Mouse (Mus musculus) heart, postnatal 25 days (tissue): ENCODE measurements around the gene Rdm1. TPM values are rescaled to one million over a fixed set of nuclear protein-coding genes. Genes with fewer than 3 reads are reported as not detected.
"Not testable (repeated sequence)": the region's sequence is repeated elsewhere in the genome, so short reads cannot be mapped to it uniquely, and the experiment has no call there.

Source experiments
- DNase-seq: peaks from one replicate; pipeline ENCODE4 v3.0.0; 2022; ENCODE audit warnings: low spot score
- intact Hi-C: fragments of 180-260 bp; cut with DNase I; formaldehyde crosslinking; loops from one replicate; pipeline ENCODE4 v1.15.1; 2025
- total RNA-seq, 2 experiments: library from RNA; stranded (reverse); gene quantifications; 2 replicates each; pipeline ENCODE4 v1.2.3; 2021

Rdm1 gene
- total RNA-seq, 2 experiments from 2014 or later, result 39.1 to 39.3 TPM

GRCm38 (mm10) chr11:101647093-101647492 lies 20.1 kb downstream of the Rdm1 start:
- DNase-seq, intact Hi-C loops: not testable (repeated sequence)

DNA sequence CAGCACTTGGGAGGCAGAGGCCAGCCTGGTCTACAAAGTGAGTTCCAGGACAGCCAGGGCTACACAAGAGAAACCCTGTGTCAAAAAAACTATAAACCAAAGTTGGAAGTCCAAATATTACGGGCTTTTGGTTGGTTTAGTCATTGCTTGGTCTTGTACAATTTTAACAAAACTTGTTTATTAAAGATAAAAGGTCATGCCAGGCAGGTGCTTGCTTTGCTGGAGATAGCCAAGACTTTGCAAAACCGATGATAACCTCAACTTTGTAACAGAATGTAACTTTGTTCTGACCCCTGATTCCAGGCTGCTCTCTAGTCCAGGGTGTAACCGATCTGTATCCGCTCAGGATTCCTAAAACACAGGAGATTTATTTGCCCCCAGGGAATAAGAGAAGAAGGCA lies 29.4 kb downstream of the Rdm1 start:
- DNase-seq, result no peak
- intact Hi-C loops, result no loop called here

DNA sequence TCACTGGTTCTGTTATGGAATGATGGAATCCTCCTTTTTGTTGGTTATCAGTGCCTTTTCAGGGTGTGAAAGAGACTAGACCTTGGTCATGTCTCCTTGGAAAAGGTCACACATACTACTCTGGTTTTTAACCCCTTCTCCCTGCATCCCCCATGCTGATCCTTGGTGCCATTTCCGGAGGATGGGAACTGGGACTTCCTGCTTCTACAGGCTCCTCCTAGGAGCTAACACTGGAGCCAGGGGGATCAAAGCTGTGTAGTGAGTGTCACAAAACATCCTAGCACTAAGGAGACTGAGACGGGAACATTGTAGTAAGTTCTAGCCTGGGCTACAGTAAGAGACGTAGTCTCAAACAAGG lies 30.5 kb downstream of the Rdm1 start:
- intact Hi-C loops, result no loop called here
- DNase-seq, result no peak

DNA sequence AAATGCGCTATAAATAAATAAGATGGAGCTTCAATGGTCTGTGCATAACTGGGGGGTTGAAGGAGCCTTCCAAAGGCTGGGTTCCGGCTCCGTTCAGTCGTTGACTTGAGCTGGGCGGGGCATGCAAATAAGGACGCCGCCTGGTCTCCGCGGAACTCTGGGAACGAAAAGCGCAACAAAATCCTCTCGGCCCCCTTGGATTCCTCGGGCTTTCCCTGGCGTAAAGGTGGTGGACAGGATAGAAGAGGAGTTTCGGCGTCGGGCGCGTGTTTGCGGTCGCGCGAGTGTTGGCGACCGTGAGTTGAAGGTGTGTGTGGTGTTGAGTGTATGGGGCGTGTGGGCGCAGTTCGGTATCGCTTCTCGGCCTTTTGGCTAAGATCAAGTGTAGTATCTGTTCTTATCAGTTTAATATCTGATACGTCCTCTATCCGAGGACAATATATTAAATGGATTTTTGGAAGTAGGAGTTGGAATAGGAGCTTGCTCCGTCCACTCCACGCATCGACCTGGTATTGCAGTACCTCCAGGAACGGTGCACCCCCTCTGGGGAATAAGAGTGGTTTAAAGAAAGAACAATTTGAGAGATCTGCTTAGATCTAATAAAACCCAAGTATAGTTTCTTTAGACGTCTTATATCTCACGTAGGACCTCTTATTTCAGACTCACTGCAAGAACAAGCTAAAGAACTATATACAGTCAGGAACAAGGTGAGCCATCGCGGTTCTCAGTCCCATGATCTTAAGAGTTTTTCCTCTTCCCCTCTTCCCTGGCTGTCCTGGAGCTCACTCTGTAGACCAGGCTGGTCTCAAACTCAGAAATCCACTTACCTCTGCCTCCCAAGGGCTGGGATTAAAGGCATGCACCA lies 31.1 kb downstream of the Rdm1 start:
- intact Hi-C loops, result not testable (repeated sequence)
- DNase-seq, result peak; percentile 65

DNA sequence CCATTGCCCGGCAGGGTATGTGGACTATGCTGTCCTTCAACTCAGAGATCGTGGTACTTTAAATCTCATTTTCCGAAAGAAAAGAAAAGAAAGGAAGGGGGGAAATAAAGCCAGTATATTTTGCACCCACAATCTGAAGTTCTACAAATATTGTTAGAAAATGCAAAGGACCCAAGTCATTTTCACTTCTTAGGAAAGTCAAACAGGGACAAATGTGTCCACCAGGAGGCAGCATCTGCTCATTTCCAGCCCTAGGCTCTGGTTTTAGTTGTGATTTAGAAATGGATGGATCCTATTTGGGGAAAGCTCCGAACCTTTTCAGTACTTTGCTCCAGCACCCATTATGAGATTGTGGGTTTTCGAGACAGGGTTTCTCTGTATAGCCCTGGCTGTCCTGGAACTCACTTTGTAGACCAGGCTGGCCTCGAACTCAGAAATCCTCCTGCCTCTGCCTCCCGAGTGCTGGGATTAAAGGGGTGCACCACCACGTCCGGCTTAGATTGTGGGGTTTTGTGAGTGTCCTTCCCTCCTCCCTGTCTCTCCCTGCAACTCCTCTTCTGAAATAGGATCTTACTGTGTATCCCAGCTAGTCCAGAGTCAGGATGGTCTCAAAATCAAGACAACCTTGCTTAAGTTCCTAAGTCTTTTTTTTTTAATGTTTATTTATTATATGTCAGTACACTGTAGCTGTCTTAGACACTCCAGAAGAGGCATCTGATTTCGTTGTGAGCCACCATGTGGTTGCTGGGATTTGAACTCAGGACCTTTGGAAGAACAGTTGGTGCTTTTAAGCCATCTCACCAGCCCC lies 32.0 kb downstream of the Rdm1 start:
- intact Hi-C loops, result loop anchor here (1.0 kb wide), 1 partner anchor 73 kb away; the partner anchor contains the start of gene Dhx8
- no peak for DNase-seq

GRCm38 (mm10) chr11:101661191-101661590 lies 34.2 kb downstream of the Rdm1 start:
- DNase-seq, result no peak
- intact Hi-C loops, result loop anchor here (5.0 kb wide), 1 partner anchor 36 kb away; no protein-coding TSS in a partner anchor

DNA sequence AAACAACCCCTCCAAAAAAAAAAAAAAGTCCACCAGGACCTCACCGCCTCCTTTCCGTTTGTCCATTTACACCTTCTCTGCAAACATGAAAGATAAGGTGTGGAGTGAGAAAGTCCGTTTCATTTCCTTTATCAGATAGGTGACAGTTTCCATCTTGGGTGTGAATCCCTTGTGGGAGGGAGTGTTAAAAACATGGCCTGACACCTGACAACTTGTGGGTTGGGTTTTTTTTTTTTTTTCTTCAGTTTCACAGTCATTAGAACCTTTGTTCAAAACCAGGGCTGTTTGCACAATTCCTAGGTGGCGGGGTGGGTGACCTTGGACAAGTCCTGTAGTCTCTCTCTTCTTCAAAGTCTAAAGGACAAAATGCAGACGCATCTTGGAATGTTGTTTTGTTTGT lies 34.8 kb downstream of the Rdm1 start:
- DNase-seq, result no peak
- intact Hi-C loops, result loop anchor here (5.0 kb wide), 1 partner anchor 36 kb away; no protein-coding TSS in a partner anchor

DNA sequence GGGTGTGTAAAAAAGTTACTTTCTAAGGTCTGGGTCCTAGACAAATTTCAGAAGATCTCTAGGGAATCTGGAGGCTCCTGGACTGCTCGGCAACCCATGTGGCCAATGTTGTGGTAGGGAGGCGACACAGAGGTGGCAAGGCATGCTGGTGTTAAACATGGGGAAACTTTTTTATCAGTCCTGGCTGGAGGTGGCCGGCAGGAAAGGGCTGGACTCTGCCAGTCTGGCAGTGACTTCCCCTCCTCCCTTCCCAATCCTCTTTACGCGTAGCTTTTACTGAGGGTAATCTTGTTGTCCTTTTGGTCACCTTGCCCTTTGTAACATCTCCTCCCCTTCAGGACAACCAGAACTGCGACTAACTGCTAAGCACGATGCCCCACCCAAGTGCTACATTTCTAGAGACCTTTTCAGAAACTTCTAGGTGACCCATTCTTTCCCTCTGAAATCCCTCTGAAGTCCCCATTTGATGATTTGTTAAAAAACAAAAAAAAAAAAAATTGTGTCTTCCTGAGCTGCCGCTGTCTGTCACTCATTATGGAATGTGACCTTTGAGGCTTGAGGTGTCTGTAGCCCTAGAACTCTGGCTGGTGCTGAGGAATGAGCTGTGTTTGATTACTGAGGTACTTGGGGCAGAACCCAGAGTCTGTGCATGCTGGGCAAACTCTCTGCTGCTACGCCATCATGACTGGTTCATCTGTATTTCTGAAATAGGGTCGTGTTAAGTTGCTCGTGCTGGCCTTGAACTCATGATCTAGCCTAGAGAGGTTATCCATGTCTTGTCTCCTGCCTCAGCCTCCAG lies 36.4 kb downstream of the Rdm1 start:
- no peak for DNase-seq

DNA sequence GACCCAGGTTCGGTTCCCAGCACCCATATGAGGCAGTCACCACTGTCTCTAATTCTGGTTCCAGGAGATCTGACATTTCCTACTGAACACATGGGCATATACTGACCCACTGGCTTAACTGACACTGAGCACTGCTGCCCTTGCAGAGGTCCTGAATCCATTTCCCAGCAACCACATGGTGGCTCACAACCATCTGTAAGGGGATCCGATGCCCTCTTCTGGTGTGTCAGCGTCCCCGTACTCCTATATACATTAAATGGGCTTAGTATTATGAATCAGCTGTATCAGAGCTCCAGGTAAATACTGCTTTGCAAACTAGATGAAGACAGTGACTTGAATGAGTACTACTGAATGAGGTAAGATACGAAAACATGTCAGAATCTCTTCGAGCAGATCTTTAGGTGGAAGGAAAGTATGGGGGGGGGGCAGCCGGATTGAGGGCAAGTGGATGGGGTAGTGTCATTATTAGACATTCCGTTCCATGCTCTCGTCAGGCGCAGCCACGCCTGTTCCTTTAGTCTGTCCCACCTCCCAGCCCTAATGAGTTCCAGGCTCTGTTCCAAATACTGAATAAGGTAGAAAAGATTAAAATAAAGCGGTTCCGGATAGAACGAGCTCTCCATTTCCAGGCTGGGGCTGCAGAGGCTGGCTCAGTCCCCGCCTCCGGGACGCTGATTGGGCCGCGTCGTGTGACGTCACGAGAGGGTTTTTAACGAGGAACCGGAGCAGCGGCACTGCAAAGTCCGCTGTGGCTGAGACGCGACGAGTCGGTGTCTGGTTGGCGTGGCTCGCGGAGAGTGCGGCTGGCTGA lies 38.0 kb downstream of the Rdm1 start, which contains the start of gene Arl4d:
Arl4d (plus strand) TSS at position 717 of the 811 bp plus-strand sequence.
- DNase-seq, result peak; percentile 94
- intact Hi-C loops, result loop anchor here (5.0 kb wide), 1 partner anchor 32 kb away; no protein-coding TSS in a partner anchor

More for the DNA sequence above, 36.4 kb downstream of the Rdm1 start:
- intact Hi-C loops, result loop anchor here (5.0 kb wide), 1 partner anchor 34 kb away; no protein-coding TSS in a partner anchor

DNA sequence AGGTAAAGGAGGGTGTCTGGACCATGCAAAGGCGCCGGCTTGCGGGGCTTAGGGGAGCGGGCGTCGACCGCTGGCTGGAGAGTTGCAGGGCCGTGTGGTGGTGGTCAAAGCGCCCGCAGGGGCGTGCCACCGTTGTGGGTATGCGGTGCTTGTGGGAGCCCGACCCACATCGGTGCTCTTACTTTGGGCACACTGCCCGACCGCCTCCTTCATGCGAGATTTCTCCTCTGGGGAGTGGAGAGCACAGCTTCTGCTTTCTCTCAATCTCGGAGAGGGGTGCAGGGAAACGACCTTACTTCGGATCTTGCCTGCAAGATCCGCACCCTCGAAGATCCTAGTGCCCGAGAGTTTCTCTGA lies 38.6 kb downstream of the Rdm1 start:
- intact Hi-C loops, result no loop called here
- no peak for DNase-seq

GRCm38 (mm10) chr11:101666626-101667345 lies 39.8 kb downstream of the Rdm1 start:
- intact Hi-C loops, result no loop called here
- peak; percentile 23 for DNase-seq

- intact Hi-C loops, result no loop called here
- DNase-seq, result peak; percentile 55
Measured at GRCm38 (mm10) chr11:101667871-101668532, 41.0 kb downstream of the Rdm1 start.

DNA sequence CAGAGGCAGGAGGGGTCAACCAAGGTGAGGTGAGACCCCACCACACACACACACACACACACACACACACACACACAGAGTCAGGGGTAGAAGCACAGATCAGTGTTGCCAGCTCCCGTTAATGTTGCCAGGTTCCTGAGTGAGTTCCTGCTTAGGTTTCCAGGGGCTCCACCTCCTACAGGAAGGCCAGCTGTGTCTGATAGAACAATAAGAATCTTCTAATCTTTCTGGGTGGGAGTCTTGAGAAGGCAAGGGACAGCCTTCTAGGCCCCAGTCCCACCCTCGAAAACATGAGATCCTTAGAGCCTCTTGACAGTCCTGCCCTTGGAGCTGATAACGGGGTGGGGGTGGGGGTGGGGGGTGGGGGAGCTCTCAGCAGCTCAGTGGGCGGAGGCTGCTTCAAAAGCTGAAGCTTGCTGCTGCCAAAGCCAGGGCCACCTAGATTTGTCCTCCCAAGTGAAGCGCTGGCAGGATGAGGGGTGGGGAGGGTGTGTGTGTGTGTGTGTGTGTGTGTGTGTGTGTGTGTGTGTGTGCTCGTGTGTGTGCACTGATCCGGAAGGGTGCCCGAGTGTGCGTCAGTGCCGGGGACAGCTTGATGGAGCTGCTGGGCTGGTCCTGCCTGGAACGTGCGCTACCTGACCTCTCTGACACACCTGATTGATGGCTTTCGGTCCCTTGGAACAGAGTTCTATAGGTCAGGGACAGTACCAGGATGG lies 41.7 kb downstream of the Rdm1 start:
- intact Hi-C loops, result no loop called here
- DNase-seq, result peak; percentile 47

GRCm38 (mm10) chr11:101670334-101670733 lies 43.3 kb downstream of the Rdm1 start:
- DNase-seq, result no peak
- intact Hi-C loops, result loop anchor here (10.0 kb wide), 1 partner anchor 374 kb away; the partner anchor contains the start of gene Cd300lg

DNA sequence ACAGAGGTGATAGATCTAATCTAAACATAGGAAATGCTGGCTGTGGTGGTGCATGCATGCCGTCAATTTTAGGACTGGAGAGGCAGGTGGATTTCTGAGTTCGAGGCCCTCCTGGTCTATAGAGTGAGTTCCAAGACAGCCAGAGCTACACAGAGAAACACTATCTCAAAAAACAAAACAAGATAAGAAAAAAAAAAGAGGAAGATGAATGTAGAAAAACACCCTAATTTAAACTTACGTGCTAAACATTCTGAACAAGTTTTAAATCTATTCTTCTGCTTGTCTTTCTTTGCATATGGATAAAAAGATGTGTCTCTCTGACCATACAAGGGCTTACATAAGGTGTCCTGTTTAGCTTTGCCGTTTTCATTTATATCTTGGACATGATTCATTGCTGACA lies 44.3 kb downstream of the Rdm1 start:
- no peak for DNase-seq
- intact Hi-C loops, result loop anchor here (10.0 kb wide), 1 partner anchor 374 kb away; the partner anchor contains the start of gene Cd300lg

DNA sequence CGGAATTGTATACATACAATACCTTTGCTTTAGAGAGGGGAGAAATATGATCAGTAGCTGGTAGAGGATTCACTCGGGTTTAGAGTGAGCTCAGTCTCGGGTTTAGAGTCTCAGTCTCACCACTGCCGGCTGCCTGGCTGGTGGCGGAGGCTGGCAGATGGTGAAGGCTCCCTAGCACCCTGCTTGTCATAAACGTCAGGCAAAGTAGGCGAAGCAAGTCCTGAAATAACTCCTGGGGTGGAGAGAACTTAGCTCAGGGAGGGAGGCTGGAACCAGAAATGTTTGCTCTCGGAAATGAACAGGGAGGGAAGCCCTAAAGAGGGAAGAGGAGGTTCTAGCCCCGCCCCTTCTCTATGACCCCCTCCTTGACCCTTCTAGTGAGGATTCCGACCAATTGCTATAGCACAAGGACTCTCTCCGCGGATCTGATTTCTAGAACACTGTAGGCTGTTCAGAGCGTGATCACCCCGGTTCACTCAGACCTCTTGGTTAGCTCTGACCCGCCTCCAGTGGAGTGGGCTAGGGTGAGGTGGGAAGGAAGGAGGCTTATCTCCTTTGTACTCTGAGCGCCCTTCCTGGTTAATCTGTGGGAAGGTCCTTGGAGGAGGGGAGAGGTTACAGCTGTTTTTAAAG lies 46.1 kb downstream of the Rdm1 start:
- DNase-seq, result peak; percentile 35
- intact Hi-C loops, result loop anchor here (10.0 kb wide), 1 partner anchor 372 kb away; the partner anchor contains the start of gene Cd300lg
